Mouse (Mus musculus) ES-E14 (cell line): ENCODE data around the gene 1700025G04Rik. TPM values are rescaled to one million over a fixed set of nuclear protein-coding genes. Genes with fewer than 3 reads are reported as not detected.

Source experiments
- DNase-seq: peaks from one replicate; pipeline ENCODE4 v3.0.0-alpha.2; 2013; ENCODE audit warnings: low read depth, low spot score
- H3K27ac ChIP-seq: 2 replicates; pipeline ENCODE4 v1.5.1; 2012; ENCODE audit warnings: low read depth, mild to moderate bottlenecking, low read length, moderate library complexity, mixed read lengths; ENCODE audit not compliant: poor library complexity, insufficient read depth, severe bottlenecking
- H3K36me3 ChIP-seq: 2 replicates; pipeline ENCODE4 v1.6.1; 2012; ENCODE audit warnings: mild to moderate bottlenecking, low read length, moderate library complexity, mixed read lengths; ENCODE audit not compliant: control insufficient read depth, poor library complexity, insufficient read depth, severe bottlenecking
- H3K4me1 ChIP-seq, 2 experiments: fragments of 150-350 bp in 1 of 2; sonication (generic) in 1 of 2; 2 replicates each; pipeline ENCODE4 v1.6.1; 2012; ENCODE audit warnings: low read length in 2 of 2, mild to moderate bottlenecking in 1 of 2, mixed read lengths in 1 of 2; ENCODE audit not compliant: control insufficient read depth in 2 of 2, insufficient read depth in 2 of 2, poor library complexity in 1 of 2
- H3K4me3 ChIP-seq, 2 experiments: fragments of 150-350 bp in 1 of 2; sonication (generic) in 1 of 2; 2 replicates each; pipeline ENCODE4 v1.5.1; 2012; ENCODE audit warnings: low read length in 2 of 2, low read depth in 1 of 2, mild to moderate bottlenecking in 1 of 2, mixed read lengths in 1 of 2; ENCODE audit not compliant: insufficient read depth in 1 of 2, poor library complexity in 1 of 2, severe bottlenecking in 1 of 2
- H3K9ac ChIP-seq: 2 replicates; pipeline ENCODE4 v1.6.1; 2012; ENCODE audit warnings: low read depth, mild to moderate bottlenecking, low read length, mixed read lengths; ENCODE audit not compliant: poor library complexity, insufficient read depth, severe bottlenecking
- H3K9me3 ChIP-seq: fragments of 150-350 bp; sonication (generic); 2 replicates; pipeline ENCODE4 v1.6.1; 2012; ENCODE audit warnings: low read depth, mild to moderate bottlenecking, low read length; ENCODE audit not compliant: control insufficient read depth, insufficient read depth
- CHD2 ChIP-seq: IDR thresholded peaks from 2 replicates; pipeline ENCODE4 v1.6.1; 2014; ENCODE audit warnings: mild to moderate bottlenecking, low read depth, low read length, inconsistent platforms
- HCFC1 ChIP-seq: IDR thresholded peaks from 2 replicates; pipeline ENCODE4 v1.6.1; 2012; ENCODE audit warnings: low read length, inconsistent platforms, borderline replicate concordance; ENCODE audit not compliant: insufficient read depth
- MAFK ChIP-seq: IDR thresholded peaks from 2 replicates; pipeline ENCODE4 v1.6.1; 2014; ENCODE audit warnings: mild to moderate bottlenecking, low read depth, low read length, inconsistent platforms; ENCODE audit not compliant: insufficient read depth
- ZC3H11A ChIP-seq: IDR thresholded peaks from 2 replicates; pipeline ENCODE4 v1.6.1; 2012; ENCODE audit warnings: low read depth, mild to moderate bottlenecking, inconsistent platforms, low read length, borderline replicate concordance
- ZNF384 ChIP-seq: IDR thresholded peaks from 2 replicates; pipeline ENCODE4 v1.6.1; 2012; ENCODE audit warnings: low read depth, low read length, inconsistent platforms
- in situ Hi-C, 2 experiments: fragments of 600-800 bp; cut with MboI; formaldehyde crosslinking; loops; one replicate each; pipeline ENCODE4 v1.15.1; 2025; ENCODE audit warnings: low sequenced_read_pairs in 2 of 2, inconsistent platforms in 1 of 2; ENCODE audit not compliant: unreplicated experiment in 2 of 2
- total RNA-seq: library from RNA; depleted of rRNA; stranded (reverse); fragments of 300-350 nt; gene quantifications from 2 replicates; pipeline ENCODE4 v1.2.3, GENCODE M21; 2012

Gene 1700025G04Rik
- total RNA-seq, 1 experiment = 2.1 TPM

GRCm38 (mm10) chr1:152041005-152041404 is 48.9 kb downstream of the 1700025G04Rik start:
- H3K36me3 ChIP-seq = no peaks in the 10 kb centered on the region
- H3K4me3 ChIP-seq = no peak overlapping the region
- H3K27ac ChIP-seq = no peak overlapping the region
- peaks cover 0 to 4% of the 10 kb centered on the region in 2 experiments; a peak in 1 of 4 replicates for H3K4me1 ChIP-seq
- TF ChIP-seq ZC3H11A = no peak
- TF ChIP-seq MAFK = no peak
- TF ChIP-seq CHD2 = no peak
- TF ChIP-seq HCFC1 = no peak
- TF ChIP-seq ZNF384 = no peak
- in situ Hi-C loops = no loop called here
- no peaks in the 10 kb centered on the region for H3K9me3 ChIP-seq
- no peak overlapping the region for H3K9ac ChIP-seq
- no peak for DNase-seq

- TF ChIP-seq HCFC1 (no peak), CHD2 (no peak), ZC3H11A (no peak), ZNF384 (no peak), MAFK (no peak)
- in situ Hi-C loops = no loop called here
- H3K9me3 ChIP-seq = no peaks in the 10 kb centered on the region
Measured at GRCm38 (mm10) chr1:152040053-152040452, 49.9 kb downstream of the 1700025G04Rik start.

GRCm38 (mm10) chr1:152039588-152039987 is 50.3 kb downstream of the 1700025G04Rik start:
- Histone ChIP-seq H3K9me3 (no peaks in the 10 kb centered on the region), H3K36me3 (no peaks in the 10 kb centered on the region), H3K4me3 (no peak overlapping the region), H3K27ac (no peak overlapping the region), H3K4me1 (peaks cover 0 to 4% of the 10 kb centered on the region in 2 experiments; a peak in 1 of 4 replicates), H3K9ac (no peak overlapping the region)
- DNase-seq = no peak
- TF ChIP-seq MAFK = no peak
- no peak for TF ChIP-seq ZC3H11A
- TF ChIP-seq HCFC1 = no peak
- TF ChIP-seq CHD2 = no peak
- in situ Hi-C loops = no loop called here

More at GRCm38 (mm10) chr1:152040053-152040452, 49.9 kb downstream of the 1700025G04Rik start:
- Histone ChIP-seq H3K9ac (no peak overlapping the region), H3K4me1 (peaks cover 0 to 4% of the 10 kb centered on the region in 2 experiments; a peak in 1 of 4 replicates), H3K36me3 (no peaks in the 10 kb centered on the region), H3K4me3 (no peak overlapping the region), H3K27ac (no peak overlapping the region)
- DNase-seq = no peak

- TF ChIP-seq HCFC1 = no peak
- TF ChIP-seq CHD2 = no peak
- TF ChIP-seq MAFK = no peak
- no peak for TF ChIP-seq ZNF384
- no peak for TF ChIP-seq ZC3H11A
- Histone ChIP-seq H3K4me3 (no peak overlapping the region), H3K36me3 (no peaks in the 10 kb centered on the region), H3K27ac (no peak overlapping the region), H3K4me1 (peaks cover 0 to 4% of the 10 kb centered on the region in 2 experiments; a peak in 1 of 4 replicates), H3K9me3 (no peaks in the 10 kb centered on the region), H3K9ac (no peak overlapping the region)
- DNase-seq = no peak
- in situ Hi-C loops = no loop called here
Measured at GRCm38 (mm10) chr1:152038086-152038485, 51.8 kb downstream of the 1700025G04Rik start.
